Mouse (Mus musculus): ENCODE results near the gene Fgfr2. TPM values are rescaled to one million over a fixed set of nuclear protein-coding genes. Genes with fewer than 3 reads are reported as not detected.
A peak's percentile ranks its signal among the peaks of the same experiment; 100 is the strongest.

The Fgfr2 gene
- polyA plus RNA-seq, 1 experiment = 3.0 TPM

DNA sequence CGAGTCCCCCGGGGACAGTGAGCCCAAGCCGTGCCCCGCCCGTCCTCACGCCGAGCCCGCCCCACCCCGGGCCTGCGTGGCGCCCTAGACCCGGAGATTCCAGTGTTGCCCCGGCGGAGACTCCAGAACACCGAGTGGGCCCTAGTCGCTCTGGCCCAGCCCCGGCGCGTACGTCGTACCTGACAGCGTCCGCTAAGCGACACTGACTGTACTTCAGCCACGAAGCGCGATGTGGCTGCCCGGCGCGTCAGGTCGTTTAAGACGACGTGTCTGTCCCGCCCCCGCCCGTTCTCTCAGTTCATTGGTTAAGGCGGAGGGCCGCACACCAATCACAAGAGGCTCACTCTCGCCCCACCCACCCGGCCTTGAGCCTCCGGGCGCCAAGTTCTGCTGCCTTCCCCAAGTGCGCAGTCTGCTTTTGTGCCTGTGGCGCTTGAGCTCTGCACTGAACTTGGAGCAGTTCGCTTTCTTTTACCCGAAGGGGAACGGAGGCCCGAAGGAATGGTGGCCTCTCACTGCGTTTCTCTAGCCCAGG is 547.0 kb downstream of the Fgfr2 start, which contains the start of gene Oat:
Oat (minus strand) TSS at position 283 of the 535 bp plus-strand sequence.
- Histone ChIP-seq H3K4me1 (ENCODE audit: control insufficient read depth, insufficient read depth, low read length) (peaks cover 5% of the 10 kb centered on the region), H3K4me3 (ENCODE audit: control insufficient read depth, low read depth, low read length) (peak within 1 kb of the TSS; percentile 89), H3K36me3 (ENCODE audit: control insufficient read depth, insufficient read depth, low read length) (no peaks in the 10 kb centered on the region), H3K27me3 (ENCODE audit: control insufficient read depth, insufficient read depth, low read length) (no peaks in the 10 kb centered on the region), H3K27ac (ENCODE audit: control insufficient read depth, insufficient read depth, low read depth, low read length) (peak within 1 kb of the TSS; percentile 82)
- TF ChIP-seq POLR2A (IDR thresholded peaks at IDR 0.05; ENCODE audit: control insufficient read depth, low read depth, low read length) = peak; percentile 99
- no peak for TF ChIP-seq CTCF (IDR thresholded peaks at IDR 0.05; ENCODE audit: control insufficient read depth, insufficient read depth, insufficient replicate concordance, low read depth, low read length)

DNA sequence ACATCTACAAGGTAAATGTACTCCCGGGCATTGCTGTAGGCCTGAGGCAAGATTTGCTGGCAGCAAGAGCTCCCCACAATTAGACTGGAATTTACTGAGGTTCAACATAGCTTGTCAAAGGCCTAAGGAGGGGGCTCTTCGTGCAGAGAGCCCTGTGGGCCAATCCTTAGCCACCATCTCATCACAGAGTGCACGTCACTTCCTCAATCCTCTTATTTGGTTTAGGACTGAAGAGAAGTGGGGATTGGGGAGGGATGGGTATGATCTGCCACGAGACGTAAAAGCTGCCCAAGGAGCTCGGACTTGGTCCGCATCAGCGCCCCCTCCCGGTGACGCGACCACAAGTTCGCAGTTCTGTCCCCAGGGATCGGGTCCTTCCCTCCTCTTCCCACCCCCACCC is 547.5 kb downstream of the Fgfr2 start:
- H3K27me3 ChIP-seq (ENCODE audit: control insufficient read depth, insufficient read depth, low read length) = no peaks in the 10 kb centered on the region
- no peaks in the 10 kb centered on the region for H3K36me3 ChIP-seq (ENCODE audit: control insufficient read depth, insufficient read depth, low read length)
- no peak for TF ChIP-seq POLR2A (IDR thresholded peaks at IDR 0.05; ENCODE audit: control insufficient read depth, low read depth, low read length)
- TF ChIP-seq CTCF (IDR thresholded peaks at IDR 0.05; ENCODE audit: control insufficient read depth, insufficient read depth, insufficient replicate concordance, low read depth, low read length) = peak; percentile 66; the same call in 1 of the 2 replicates
- peak overlapping the region; percentile 89 for H3K4me3 ChIP-seq (ENCODE audit: control insufficient read depth, low read depth, low read length)
- H3K27ac ChIP-seq (ENCODE audit: control insufficient read depth, insufficient read depth, low read depth, low read length) = peak overlapping the region; percentile 81
- peaks cover 5% of the 10 kb centered on the region for H3K4me1 ChIP-seq (ENCODE audit: control insufficient read depth, insufficient read depth, low read length)

DNA sequence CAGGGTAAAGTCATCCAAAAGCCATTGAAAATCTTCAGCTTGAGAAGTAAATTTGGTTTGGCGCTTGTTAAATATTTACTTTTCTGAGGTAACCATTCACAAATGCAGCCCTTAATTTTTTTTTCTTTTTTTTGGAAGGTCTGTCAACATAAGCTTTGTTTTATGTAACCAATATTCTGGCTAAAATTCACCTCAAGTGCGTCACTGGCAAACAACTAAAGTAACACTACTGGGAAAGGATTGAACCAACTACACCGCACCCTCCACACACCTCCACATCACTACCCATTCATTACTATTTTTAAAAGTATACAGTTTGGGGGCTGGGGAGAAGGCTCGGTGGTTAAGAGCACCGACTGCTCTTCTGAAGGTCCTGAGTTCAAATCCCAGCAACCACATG is 548.5 kb downstream of the Fgfr2 start:
- TF ChIP-seq POLR2A (IDR thresholded peaks at IDR 0.05; ENCODE audit: control insufficient read depth, low read depth, low read length) (no peak), CTCF (IDR thresholded peaks at IDR 0.05; ENCODE audit: control insufficient read depth, insufficient read depth, insufficient replicate concordance, low read depth, low read length) (no peak)
- no peaks in the 10 kb centered on the region for H3K36me3 ChIP-seq (ENCODE audit: control insufficient read depth, insufficient read depth, low read length)
- no peak overlapping the region for H3K27ac ChIP-seq (ENCODE audit: control insufficient read depth, insufficient read depth, low read depth, low read length)
- H3K27me3 ChIP-seq (ENCODE audit: control insufficient read depth, insufficient read depth, low read length) = no peaks in the 10 kb centered on the region
- no peak overlapping the region for H3K4me3 ChIP-seq (ENCODE audit: control insufficient read depth, low read depth, low read length)
- H3K4me1 ChIP-seq (ENCODE audit: control insufficient read depth, insufficient read depth, low read length) = peaks cover 5% of the 10 kb centered on the region

DNA sequence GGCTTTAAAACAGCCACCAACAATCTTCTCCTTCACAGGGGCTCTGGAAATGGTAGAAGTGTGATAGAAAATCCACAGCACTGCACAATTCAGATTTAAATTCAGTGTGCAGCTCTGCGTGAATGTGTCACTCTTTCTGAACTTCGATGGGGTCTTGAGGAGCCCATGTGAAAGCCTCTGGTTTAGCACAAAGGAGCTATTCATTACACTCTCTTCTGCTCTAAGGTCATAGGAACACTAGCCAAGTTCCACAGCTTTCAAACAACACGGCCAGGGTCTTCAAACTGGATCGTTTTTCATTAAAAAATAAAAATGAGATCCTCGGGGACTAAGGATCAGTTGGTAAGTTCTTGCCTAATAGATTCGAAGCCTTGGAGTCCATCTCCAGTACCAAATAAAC is 549.9 kb downstream of the Fgfr2 start:
- no peaks in the 10 kb centered on the region for H3K27me3 ChIP-seq (ENCODE audit: control insufficient read depth, insufficient read depth, low read length)
- H3K4me3 ChIP-seq (ENCODE audit: control insufficient read depth, low read depth, low read length) = no peak overlapping the region
- no peaks in the 10 kb centered on the region for H3K36me3 ChIP-seq (ENCODE audit: control insufficient read depth, insufficient read depth, low read length)
- no peak overlapping the region for H3K27ac ChIP-seq (ENCODE audit: control insufficient read depth, insufficient read depth, low read depth, low read length)
- peaks cover 5% of the 10 kb centered on the region for H3K4me1 ChIP-seq (ENCODE audit: control insufficient read depth, insufficient read depth, low read length)
- TF ChIP-seq POLR2A (IDR thresholded peaks at IDR 0.05; ENCODE audit: control insufficient read depth, low read depth, low read length) = no peak
- no peak for TF ChIP-seq CTCF (IDR thresholded peaks at IDR 0.05; ENCODE audit: control insufficient read depth, insufficient read depth, insufficient replicate concordance, low read depth, low read length)

DNA sequence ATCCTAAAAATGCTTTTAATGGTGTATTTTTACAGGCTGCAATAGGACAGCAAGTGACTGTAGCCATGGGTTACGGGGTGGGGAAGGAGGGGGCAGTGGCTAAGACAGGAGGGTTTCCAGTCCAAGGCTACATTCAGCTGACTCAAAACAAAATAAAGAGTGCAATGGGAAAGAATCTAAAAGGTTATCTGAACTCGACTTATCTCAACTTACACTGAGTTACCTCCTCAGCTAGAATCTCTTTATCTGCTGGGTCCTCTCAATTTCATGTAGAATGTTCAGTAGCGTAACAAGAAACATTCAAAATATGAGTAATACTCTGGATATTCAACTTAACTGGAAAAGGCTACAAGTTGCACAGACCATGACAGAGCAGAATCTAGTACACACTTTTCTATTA is 550.4 kb downstream of the Fgfr2 start:
- H3K4me3 ChIP-seq (ENCODE audit: control insufficient read depth, low read depth, low read length) = no peak overlapping the region
- no peaks in the 10 kb centered on the region for H3K27me3 ChIP-seq (ENCODE audit: control insufficient read depth, insufficient read depth, low read length)
- no peaks in the 10 kb centered on the region for H3K36me3 ChIP-seq (ENCODE audit: control insufficient read depth, insufficient read depth, low read length)
- H3K27ac ChIP-seq (ENCODE audit: control insufficient read depth, insufficient read depth, low read depth, low read length) = no peak overlapping the region
- TF ChIP-seq CTCF (IDR thresholded peaks at IDR 0.05; ENCODE audit: control insufficient read depth, insufficient read depth, insufficient replicate concordance, low read depth, low read length) = no peak
- no peak for TF ChIP-seq POLR2A (IDR thresholded peaks at IDR 0.05; ENCODE audit: control insufficient read depth, low read depth, low read length)
- peaks cover 5% of the 10 kb centered on the region for H3K4me1 ChIP-seq (ENCODE audit: control insufficient read depth, insufficient read depth, low read length)

DNA sequence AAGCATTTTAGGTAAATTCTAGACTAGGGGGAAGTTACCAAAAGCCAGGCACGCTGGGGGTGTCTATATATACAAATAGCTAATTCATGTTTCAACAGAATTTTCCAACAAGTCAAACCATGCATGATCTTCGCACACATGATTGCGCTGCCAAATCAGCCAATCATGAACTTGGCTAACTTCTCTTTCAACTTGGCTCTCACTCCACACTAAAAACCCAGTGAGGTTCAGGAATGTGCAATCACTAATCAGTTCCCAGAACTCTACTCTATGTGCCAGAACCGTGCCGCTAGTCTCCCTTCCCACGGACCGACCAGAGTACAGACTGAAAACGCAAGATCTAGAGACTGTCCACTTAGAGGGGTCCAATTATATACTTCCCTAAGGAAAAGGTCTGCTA is 551.7 kb downstream of the Fgfr2 start:
- H3K27ac ChIP-seq (ENCODE audit: control insufficient read depth, insufficient read depth, low read depth, low read length) = no peak overlapping the region
- H3K4me1 ChIP-seq (ENCODE audit: control insufficient read depth, insufficient read depth, low read length) = peaks cover 5% of the 10 kb centered on the region
- TF ChIP-seq POLR2A (IDR thresholded peaks at IDR 0.05; ENCODE audit: control insufficient read depth, low read depth, low read length) = no peak
- TF ChIP-seq CTCF (IDR thresholded peaks at IDR 0.05; ENCODE audit: control insufficient read depth, insufficient read depth, insufficient replicate concordance, low read depth, low read length) = no peak
- no peak overlapping the region for H3K4me3 ChIP-seq (ENCODE audit: control insufficient read depth, low read depth, low read length)
- no peaks in the 10 kb centered on the region; the same call in 1 of the 2 replicates for H3K36me3 ChIP-seq (ENCODE audit: control insufficient read depth, insufficient read depth, low read length)
- no peaks in the 10 kb centered on the region for H3K27me3 ChIP-seq (ENCODE audit: control insufficient read depth, insufficient read depth, low read length)

DNA sequence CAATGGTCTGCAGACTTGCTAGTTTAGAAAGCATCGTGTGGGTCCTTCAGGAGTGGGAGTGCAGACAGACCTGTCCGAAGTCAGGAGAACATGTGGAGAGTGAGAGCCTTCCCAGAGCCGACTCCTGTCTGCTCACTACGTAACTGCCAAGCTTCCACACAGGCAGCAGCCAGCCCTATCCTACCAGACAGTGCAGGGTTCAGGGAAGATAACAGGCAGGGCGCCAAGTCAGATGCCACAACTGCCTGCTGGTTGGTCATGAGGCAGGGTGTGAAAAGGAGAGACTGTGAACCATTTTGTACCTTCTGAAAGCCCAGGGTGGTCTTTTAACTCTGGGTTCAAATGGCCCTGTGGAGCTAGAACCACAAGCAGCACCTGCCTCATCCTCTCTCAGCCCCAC is 553.1 kb downstream of the Fgfr2 start:
- H3K4me3 ChIP-seq (ENCODE audit: control insufficient read depth, low read depth, low read length) = no peak overlapping the region
- H3K27ac ChIP-seq (ENCODE audit: control insufficient read depth, insufficient read depth, low read depth, low read length) = no peak overlapping the region
- H3K36me3 ChIP-seq (ENCODE audit: control insufficient read depth, insufficient read depth, low read length) = no peaks in the 10 kb centered on the region; the same call in 1 of the 2 replicates
- no peaks in the 10 kb centered on the region for H3K27me3 ChIP-seq (ENCODE audit: control insufficient read depth, insufficient read depth, low read length)
- no peaks in the 10 kb centered on the region for H3K4me1 ChIP-seq (ENCODE audit: control insufficient read depth, insufficient read depth, low read length)
- TF ChIP-seq CTCF (IDR thresholded peaks at IDR 0.05; ENCODE audit: control insufficient read depth, insufficient read depth, insufficient replicate concordance, low read depth, low read length) (no peak), POLR2A (IDR thresholded peaks at IDR 0.05; ENCODE audit: control insufficient read depth, low read depth, low read length) (no peak)
